Mouse (Mus musculus) fat pad, adult 2 months (tissue): ENCODE data around the gene Pfn3.
A peak's percentile ranks its signal among the peaks of the same experiment; 100 is the strongest.
"Not testable (repeated sequence)": the region's sequence is repeated elsewhere in the genome, so short reads cannot be mapped to it uniquely, and the experiment has no call there.

ENCODE experiments used
- DNase-seq: peaks from one replicate; pipeline ENCODE4 v3.0.0-alpha.2; 2011; ENCODE audit warnings: low read depth, low spot score; ENCODE audit errors: extremely low read depth

Gene Pfn3

DNA sequence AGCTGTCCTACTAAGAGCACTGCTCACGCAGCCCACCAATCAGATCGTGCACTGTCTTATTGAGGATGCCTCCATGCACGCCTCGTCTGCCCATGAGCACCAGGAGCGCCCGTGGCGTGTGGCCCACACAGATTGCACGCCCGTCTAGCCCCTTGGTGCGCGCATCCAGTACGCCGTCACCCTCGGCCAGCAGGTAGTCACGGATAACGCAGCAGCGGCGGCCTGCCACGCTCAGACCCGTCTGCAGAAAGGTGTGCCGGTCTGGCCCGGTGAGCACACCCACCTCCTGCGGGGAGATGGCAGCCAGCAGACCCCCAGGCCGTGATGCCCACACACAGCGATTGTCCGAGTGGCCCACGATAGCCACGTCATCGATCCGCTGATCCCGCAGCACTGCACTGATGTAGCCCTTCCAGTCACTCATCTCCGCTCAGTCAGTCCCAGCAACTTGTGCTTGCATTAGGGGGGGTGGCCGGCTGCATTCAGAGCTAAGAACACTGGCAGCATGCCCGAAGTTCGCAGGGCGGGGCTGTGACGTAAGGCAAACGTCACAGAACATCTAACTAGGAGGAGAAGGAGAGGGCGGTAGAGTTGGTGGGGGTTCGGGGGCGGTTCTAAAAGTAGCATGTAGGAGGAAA lies at the start of gene Pfn3:
Gene Pfn3, minus strand, starts transcription at position 490 of the 638 bp plus-strand sequence.
- DNase-seq = no peak

DNA sequence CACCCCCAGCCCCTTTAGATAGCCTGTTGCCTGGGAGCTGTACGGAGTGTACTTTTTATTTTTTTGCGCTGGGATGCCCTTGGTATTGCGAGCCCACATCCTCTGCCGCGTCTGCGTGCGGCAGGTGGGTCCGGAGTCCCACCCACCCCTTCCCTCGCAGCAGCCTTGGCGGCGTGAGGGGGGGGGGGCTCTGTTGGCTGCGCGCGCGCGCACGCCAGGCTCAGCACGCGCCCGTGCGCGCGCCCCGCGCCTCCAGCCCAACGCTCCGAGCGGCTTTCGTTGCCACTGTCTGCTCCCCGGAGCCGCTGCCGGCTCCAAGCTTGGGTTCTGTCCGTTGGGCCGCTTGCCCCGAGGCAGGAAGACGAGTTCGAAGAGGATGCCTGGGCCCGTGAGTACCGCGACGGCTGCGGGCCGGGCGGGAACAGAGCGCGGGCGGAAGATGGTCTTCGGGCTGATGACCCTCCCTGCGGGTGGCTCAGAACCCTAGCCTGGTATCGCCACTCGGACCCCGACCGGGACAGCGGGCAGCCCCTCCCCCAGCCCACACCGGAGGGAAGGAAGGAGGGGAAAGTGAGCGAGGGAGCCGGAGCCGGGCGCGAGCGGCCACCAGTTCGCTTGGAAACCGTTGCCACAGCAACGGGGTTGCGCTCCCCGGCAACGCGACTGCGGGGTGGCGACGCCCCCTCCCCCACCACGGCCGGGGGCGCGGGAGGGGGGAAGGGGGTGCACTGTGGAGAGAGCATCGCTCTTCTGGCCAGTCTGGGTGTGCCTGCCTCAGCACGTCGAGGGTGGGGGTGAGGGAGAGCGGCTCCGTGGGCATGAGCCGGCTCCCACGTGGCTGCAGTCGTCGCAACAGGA lies 49.2 kb upstream of the Pfn3 start, which contains the start of gene Prr7:
Gene Prr7, plus strand, starts transcription at position 241 of the 858 bp plus-strand sequence.
- DNase-seq = no peak

DNA sequence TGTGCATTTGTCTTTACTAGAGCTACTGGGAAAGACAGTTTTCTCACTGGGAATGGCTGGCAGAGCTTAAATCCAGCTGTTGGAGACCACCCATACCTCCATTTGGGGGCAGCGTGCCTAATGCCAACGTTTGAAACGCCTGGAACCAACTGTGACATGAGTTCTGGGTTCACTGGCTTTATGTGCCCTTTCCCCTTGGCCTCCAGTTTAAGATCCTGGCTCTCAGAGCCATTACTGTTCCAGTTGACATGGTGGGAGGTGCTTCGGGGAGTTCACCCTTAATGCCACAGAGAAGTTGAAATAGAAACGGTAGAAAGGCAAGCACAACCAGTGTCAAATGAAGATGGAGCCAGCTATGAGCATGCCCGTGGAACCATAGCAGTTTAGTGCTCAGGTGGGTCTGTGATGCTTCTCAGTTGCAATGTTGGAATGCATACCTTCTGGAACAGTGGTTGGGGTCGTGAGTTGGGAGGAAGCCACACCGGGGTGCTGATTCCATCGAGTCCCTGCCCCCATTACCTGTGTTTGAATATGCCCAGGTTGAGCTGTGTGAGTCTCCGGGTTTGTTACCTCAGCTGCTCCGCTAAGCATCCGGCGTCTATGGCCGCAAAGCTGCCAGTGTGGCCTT lies 48.5 kb upstream of the Pfn3 start:
- no peak for DNase-seq

DNA sequence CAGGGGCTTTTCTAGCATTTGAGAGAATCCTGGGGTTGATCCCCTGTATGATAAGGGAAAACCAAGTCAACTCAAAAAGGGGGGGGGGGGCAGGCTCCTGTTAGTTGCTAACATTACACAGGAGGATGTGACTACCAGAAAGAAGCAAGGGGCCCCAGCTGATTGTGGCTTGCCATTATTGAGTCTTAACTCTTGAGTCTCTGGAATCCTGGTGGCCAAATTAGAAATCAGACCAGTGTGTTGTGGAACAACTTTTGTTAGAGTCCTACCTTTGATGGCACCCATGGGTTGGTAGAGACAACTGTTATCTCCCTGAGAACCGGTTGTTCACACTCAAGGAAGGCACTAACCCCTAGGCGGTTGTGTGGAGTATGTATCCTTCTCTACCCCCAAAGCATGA lies 47.9 kb upstream of the Pfn3 start:
- no peak for DNase-seq

DNA sequence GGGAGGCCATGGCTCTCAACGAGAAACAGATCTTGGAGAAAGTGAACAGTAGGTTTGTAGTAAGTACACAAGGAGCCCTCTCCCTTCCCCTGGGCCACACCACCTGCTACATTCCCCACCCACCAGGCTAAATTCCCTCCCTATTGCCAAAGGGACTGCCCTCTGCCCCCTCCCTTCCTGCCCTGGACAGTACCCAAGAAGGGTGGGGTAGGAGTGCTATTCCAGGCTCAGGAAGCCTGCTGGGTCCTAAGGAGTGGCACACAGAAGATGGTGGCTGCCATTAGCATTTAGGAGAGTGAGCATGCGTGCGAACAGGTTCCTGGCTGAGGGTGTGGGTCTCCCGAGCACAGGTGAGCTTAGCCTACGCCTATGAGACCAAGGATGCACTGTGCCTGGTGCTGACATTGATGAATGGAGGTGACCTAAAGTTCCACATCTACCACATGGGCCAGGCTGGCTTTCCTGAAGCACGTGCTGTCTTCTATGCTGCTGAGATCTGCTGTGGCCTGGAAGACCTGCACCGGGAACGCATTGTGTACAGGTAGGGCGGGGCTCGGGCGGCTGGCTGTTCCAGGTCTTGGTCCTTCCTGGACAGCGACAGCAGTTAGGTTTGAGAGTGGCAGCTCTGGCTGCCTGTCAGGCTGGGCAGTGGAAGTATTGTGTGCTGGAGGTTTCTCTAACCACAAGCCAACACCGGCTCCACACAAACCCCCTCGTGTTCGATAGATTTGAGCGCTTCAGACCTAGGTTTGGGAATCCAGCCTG lies 36.9 kb upstream of the Pfn3 start:
- no peak for DNase-seq

DNA sequence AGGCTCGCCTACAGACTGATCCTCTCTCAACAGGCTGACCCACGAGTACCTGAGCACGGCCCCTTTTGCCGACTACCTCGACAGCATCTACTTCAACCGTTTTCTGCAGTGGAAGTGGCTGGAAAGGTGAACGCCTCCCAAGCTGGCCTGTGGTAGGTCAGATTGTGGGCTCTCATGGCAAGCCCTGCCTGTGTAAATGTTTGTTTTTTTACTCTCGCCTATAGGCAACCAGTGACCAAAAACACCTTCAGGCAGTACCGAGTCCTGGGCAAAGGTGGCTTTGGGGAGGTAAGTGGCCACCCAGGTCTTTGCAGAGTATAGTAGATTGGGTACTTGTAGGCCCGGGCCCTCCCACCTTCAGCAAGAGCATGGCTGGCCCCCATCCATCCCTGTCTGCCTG lies 36.3 kb upstream of the Pfn3 start:
- DNase-seq = no peak

DNA sequence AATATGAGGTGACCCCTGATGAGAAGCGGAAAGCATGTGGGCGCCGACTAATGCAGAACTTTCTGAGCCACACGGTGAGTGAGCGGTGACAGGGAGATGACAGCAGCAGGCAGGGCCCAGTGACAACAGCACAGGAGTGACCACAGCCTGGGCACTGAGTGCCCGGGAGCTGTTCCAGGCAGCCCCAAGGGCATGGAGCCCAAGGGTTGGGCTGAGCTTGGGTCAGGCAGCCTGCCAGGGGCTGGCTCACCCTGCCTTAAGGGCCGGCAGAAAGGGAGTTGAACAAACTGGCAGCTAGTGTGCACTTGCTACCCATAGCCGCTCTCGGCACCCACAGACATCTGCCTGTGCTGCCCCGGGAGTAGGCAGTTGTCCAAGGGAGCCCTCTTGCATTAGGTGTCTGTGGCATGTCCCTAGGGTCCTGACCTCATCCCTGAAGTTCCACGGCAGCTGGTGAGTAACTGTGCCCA lies 35.5 kb upstream of the Pfn3 start:
- DNase-seq = no peak

DNA sequence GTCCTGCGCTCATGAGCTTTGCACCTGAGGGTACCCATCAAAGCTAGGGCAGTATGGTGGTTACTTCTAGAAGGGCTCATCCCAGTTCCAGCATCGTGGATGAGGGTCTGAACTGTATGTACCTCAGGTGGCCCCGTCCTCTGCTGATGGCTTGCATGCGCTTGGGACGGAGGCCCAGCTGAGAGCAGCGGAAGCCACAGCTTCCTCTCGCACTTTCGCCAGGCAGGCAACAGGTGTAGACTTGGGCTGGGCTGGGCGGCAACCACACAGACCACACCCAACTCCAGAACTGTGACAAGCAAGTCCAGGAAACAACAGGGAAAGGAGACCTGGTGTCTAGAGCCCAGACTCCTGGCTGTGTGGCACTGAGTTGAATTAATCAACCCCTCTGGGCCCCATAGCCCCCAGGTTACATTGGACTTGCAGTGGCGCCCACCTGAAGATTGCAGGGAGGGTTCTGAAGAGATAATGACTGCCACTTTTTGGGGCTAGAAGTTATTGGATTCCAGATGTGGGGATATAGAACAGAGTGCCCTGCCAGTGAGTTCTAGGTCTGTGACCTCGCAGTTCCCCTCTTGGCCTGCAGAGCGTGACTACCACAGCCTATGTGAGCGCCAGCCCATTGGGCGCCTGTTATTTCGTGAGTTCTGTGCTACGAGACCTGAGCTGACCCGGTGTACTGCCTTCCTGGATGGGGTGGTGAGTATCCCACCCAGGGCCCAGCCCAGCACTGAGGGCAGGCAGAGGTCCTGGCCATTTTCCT lies 34.8 kb upstream of the Pfn3 start:
- no peak for DNase-seq

DNA sequence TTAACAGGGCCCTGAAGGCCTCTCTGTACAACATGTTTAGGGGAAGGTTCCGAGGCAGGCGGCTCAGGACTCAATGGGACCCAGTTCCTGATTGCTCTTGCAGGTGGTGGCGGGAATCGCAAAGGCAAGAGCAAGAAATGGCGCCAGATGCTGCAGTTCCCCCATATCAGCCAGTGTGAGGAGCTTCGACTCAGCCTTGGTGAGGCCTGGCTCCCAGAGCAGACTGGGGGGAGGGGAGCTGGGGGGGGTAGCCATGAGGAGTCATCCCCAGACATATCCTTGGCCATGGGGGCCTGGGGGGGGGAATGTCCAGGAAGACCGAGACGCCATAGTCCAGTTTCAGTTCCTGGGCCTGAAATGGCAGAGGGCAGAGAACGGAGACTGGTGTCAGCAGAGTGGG lies 34.2 kb upstream of the Pfn3 start:
- no peak for DNase-seq

DNA sequence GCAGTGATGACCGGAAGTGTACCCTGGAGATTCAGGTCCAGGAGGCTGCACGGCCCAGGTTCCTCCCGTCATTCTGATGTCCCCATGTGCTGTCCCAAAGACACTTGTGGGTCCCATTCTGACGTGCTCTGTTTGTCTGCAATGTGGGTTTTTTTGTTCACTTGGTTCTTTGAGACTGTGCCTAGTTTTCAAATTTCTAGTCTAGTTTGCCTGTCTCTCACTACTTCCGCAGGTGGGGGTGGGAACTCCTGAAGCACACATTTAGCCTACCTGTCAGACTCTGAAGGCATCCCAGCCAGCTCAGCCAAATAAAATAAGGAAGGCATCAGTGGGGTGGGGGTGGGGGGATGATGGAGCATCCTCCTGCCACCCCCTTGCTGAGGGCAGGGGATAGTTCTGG lies 33.1 kb upstream of the Pfn3 start:
- DNase-seq = no peak

DNA sequence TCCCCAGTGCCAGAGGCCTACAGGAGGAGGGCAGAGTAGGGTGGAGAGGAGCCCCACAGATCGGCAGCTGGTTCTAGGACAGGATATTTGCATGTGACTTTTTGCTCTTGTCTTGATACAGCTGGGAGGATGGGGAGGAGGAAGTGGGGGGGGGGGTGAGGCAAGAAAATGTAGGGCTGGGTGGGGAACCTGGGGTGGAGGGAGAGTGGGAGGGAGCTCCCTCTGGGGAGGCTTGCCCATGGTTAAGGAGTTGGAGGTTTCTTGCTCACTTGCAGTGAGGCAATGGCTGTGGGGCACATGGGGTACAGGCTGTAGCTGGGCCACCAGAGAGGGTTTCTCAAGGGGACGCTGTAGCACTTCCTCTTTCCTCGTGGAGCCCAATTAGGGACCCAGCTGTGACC lies 32.5 kb upstream of the Pfn3 start:
- DNase-seq = no peak

DNA sequence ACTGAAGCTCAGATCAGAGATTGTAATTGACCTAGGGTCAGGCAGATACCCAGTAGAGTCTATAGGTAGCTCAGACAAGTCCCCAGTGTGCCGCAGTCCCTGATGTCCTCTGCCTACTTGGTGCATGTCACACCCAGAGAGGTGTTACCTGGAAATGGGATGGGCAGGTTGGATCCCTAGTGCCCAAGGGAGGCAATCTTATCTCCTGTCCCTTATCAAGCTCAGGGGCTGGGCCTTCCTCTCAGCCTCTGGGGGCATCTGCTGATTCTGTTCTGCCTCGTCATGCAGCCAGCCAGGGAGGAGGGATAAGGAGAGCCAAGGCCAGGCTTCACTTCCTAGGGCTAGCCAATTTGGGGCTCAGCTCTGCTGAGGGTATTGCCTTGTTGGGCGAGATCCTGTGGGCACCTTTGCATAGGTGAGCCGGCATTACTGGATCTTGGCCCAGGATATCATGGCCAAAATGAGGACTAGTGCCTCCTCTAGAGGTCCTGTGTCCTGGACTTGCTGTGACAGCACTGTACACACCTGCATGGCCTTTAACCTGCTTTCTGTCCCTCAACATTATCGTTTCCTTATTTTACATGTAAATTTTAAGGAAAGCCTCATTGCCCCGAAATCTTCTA lies 31.6 kb upstream of the Pfn3 start:
- DNase-seq = no peak

DNA sequence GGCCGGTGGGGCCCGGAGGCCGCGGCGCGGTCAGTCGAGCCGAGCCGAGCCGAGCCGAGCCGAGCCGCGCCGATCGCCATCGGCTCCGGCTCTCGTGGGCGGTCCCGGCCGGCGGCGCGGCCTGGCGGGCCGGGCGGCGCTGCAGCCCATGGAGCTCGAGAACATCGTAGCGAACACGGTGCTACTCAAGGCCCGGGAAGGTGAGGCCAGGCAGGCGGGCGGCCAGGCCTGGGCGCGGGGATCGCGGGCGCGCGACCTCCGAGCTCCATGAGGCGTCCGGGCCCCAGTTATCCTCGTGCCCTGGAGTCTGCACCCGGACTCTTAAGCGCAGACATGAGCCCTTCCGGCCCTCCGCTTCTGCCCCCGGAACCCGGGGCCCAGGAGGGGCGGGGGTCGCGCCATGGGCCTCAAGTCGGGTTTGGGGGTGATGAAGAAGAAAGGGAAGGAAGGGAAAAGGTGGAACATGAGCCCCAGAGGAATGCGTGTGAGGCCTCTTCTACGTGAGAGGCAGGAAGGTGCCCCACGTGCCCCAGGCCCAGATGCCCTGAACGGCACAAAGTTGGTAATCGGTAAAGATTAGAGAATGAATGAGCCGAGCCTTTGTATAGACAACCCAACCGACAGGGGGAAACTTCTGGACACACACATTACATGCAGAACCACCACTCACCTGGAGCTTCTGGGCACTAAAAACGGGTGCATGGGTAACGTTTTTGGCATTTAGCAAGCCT lies 30.5 kb upstream of the Pfn3 start:
- no peak for DNase-seq

DNA sequence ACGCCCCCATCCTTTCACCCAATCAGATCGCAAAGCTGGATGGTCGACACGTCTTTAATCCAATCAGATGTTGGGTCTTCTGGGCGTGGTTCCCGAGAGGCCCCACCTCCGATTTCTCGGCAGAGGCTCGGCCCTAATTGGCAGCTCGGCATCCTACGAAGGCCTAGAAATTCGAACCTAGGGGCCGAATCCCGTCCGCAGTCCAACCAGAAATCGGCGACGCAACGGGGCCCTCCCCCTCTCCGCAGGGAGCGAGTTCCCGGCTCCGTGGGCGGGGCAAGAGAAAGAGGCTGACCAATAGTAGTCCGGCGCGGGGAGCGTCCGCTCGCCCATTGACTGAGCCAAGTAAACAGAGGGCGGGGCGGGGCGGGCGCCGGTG lies 29.9 kb upstream of the Pfn3 start, which contains the start of gene Grk6:
Gene Grk6, plus strand, starts transcription at position 136 of the 379 bp plus-strand sequence.
- DNase-seq = peak; percentile 94

DNA sequence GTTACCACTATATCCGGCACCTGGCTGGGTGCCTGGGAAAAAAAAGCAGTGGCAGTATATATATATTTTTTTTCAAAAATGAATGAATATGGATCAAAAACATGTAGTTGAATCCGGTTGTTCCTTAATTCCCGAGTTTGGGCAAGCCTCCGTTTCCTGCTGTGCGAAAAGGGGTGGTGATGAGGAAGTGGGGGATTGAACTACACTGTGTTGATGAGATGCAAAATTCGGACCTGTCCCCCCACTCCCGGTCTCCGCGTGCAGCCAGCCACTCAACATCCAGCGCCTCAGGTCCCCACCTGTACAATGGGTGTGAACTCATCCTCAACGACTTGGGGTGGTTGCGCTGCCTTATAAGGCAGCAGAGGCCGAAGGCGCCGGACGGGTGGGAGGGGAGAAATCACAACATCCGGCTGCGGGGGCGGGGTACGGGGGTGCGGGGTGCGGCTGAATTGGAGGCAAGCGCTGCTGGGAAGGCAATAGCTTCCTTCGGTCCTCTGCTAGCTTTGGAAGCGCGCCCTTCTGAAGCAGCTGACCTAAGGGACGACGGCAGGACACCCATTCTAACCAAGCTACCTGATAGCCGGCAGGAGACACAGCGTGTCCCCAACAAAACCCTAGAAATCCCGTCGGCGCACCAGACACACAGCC lies 29.4 kb upstream of the Pfn3 start:
- DNase-seq = no peak

DNA sequence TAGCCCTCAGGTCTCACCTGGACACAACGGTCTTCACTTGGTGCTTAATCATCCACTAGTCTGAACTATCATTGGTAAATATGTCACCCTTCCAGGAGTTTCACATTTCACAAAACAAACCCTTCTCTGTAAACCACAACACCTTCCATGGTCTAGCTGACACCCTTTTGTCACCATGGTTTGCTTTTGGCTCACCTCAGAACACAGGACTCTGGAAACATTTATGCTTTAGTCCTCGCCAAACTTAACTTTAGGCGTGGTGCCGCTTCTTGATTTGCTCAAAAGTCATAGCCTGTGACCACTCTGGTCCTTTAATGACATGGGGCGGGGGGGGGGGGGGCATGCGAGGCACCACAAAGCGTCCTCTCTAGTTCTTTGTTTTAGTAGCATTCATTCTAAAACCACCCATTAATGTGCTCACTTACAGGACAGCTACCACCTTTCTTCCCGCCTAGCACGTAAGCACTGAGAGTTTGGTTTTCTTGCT lies 28.8 kb upstream of the Pfn3 start:
- no peak for DNase-seq

DNA sequence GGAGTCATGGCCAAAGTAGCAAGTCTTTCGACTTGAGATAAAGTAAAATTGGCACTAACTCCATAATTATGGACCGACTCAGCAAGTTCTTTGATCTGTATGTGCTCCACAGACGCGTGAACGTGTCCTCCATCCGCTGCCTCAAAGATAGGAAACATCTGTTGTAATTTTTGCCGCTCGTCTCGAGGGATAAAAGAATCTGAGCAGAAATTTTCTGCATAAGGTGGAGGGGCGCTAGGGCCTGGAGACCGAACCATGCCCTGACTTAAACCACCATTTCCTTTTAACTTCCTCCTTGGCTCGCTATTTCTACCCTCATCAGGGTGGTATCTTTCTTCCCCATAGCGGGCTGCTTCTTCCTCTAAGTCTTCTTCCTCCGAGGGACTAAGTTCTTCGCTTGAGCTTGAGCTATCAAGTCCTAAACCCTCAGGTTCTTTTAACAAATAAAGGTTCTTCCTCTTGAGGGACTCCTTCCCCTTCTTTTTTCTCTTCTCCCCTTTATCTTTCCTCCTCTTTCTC lies 22.1 kb upstream of the Pfn3 start:
- not testable (repeated sequence) for DNase-seq
